Mouse (Mus musculus) adrenal gland, postnatal 36 days (tissue): ENCODE measurements around the gene Mid1. TPM values are rescaled to one million over a fixed set of nuclear protein-coding genes. Genes with fewer than 3 reads are reported as not detected.
"Not testable (repeated sequence)": the region's sequence is repeated elsewhere in the genome, so short reads cannot be mapped to it uniquely, and the experiment has no call there.

Source experiments
- DNase-seq, 2 experiments: peaks; one replicate each; pipeline ENCODE4 v3.0.0; 2021; ENCODE audit warnings: mixed read lengths in 1 of 2
- total RNA-seq, 2 experiments: library from RNA; stranded (reverse); gene quantifications; 2 replicates each; pipeline ENCODE4 v1.2.3; 2021

Mid1 gene
- total RNA-seq, 2 experiments from 2014 or later, result 13.2 to 18.1 TPM

GRCm38 (mm10) chrX:170015883-170016282, 330.9 kb downstream of the Mid1 start:
- not testable (repeated sequence) for DNase-seq

- DNase-seq, result peak; percentile 67 to 71
Observed at GRCm38 (mm10) chrX:170017333-170018245, 332.6 kb downstream of the Mid1 start.

GRCm38 (mm10) chrX:170018571-170019218, 333.7 kb downstream of the Mid1 start:
- not testable (repeated sequence) for DNase-seq

GRCm38 (mm10) chrX:170019219-170019953, 334.4 kb downstream of the Mid1 start:
- not testable (repeated sequence) for DNase-seq

GRCm38 (mm10) chrX:170019954-170020689, 335.1 kb downstream of the Mid1 start:
- DNase-seq, result peak; percentile 90 to 94

- peak in 1 of 2 experiments; percentile 68 for DNase-seq
Observed at GRCm38 (mm10) chrX:170020690-170021050, 335.7 kb downstream of the Mid1 start.

GRCm38 (mm10) chrX:170021205-170021604, 336.2 kb downstream of the Mid1 start:
- DNase-seq, result not testable (repeated sequence)

GRCm38 (mm10) chrX:170021750-170022461, 336.9 kb downstream of the Mid1 start:
- DNase-seq, result not testable (repeated sequence)

Other genes starting within 250 kb of the Mid1 start
- gene 4933400A11Rik, start 94.4 kb downstream of the Mid1 start, total RNA-seq, result not detected